Mouse (Mus musculus): Measurements from ENCODE around the gene Olfr504. TPM values are rescaled to one million over a fixed set of nuclear protein-coding genes. Genes with fewer than 3 reads are reported as not detected.
"Not testable (repeated sequence)": the region's sequence is repeated elsewhere in the genome, so short reads cannot be mapped to it uniquely, and the experiment has no call there.

Olfr504 gene
- not detected for total RNA-seq (2021)

DNA sequence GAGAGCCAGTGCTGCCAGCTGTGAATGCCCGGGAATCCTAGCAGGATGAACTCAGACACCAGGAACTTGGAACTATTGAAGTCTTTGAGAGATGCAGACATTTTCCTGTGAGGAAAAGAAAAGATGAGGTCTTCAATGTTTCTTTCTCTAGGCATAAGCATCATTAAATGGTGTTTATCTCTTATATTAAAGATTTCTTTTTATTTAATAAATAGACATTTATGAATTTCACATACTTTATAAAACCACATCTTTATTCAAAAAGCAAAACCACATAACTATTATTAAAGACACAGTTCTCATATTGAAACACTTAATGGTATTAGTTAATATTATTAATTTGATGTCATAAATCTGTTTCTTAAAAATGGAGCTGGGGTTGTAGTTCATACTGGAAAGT lies at the start of gene Olfr504:
Gene Olfr504 (minus strand): TSS at position 101 of the 400 bp plus-strand sequence.
- intact Hi-C loops (cut with DNase I): no loop called here
- DNase-seq (ENCODE audit: low spot score): no peak

DNA sequence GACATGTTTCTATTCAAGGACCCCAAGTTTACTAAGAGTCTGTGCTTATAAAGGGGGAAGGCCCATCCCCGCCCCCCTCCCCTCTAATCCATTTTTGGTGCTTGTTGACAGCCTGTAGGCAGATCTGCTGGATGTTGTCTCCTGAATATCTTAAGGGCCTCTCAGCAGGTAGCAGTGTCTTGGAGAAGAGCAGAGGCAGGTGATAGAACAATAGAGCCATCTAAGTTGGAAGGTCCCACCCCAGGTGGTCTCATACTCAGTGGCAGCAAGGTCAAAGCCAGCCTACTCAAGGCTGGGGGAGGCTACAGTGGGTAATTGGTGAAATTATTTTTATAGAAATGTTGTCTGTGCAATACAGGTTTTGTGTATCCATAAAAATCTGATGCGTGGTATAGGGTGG lies 48.5 kb upstream of the Olfr504 start:
- no peak for DNase-seq (ENCODE audit: low spot score)
- intact Hi-C loops (cut with DNase I): no loop called here

DNA sequence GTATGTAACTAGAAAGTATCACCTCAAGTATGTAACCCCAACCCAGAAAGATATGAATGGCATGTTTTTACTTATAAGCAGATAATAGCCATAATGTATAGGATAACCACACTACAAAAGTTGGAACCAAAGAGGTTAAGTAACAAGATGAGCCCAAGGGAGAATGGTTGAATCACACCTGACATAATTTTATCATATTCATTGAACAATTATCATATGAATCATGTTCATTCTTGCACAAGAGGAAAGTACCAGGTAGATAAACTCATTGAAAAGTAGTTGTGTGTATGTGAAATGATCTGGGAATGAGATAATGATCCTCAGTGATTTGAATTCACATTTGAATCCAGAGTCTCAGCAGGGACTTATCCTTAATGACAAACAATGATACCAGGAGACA lies 44.9 kb upstream of the Olfr504 start, which contains the start of gene Olfr506:
Gene Olfr506 (plus strand): TSS at position 301 of the 400 bp plus-strand sequence.
- intact Hi-C loops (cut with DNase I): no loop called here
- no peak for DNase-seq (ENCODE audit: low spot score)

GRCm38 (mm10) chr7:108601916-108602315 lies 36.3 kb upstream of the Olfr504 start:
- intact Hi-C loops (cut with DNase I); DNase-seq (ENCODE audit: low spot score): not testable (repeated sequence)

GRCm38 (mm10) chr7:108589797-108590196 lies 24.2 kb upstream of the Olfr504 start:
- intact Hi-C loops (cut with DNase I): no loop called here
- DNase-seq (ENCODE audit: low spot score): no peak

- intact Hi-C loops (cut with DNase I); DNase-seq (ENCODE audit: low spot score): not testable (repeated sequence)
Measured at GRCm38 (mm10) chr7:108544227-108544626, 21.4 kb downstream of the Olfr504 start, which contains the start of gene Olfr503. Olfr503 (plus strand) TSS chr7:108544527.

DNA sequence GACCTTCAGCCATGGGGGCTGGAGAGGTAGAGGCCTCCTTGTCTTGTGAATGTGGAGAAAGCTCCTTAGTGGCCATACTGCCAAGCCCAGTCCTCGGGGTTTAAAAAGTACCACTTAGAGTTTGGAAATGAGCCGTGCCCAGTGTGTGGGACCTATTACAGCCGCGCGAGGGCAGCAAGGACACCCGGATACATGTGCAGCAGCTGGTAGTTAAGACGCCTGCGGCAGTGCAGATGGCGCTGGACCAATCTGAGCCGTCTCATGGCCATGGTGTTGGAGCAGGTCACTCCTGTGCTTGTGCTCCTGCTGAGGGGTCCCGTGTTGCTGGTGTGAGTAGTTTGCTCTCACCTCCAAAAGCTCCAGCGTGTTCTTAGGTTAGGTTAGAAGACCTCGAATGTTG lies 23.2 kb downstream of the Olfr504 start:
- intact Hi-C loops (cut with DNase I): no loop called here
- DNase-seq (ENCODE audit: low spot score): no peak

DNA sequence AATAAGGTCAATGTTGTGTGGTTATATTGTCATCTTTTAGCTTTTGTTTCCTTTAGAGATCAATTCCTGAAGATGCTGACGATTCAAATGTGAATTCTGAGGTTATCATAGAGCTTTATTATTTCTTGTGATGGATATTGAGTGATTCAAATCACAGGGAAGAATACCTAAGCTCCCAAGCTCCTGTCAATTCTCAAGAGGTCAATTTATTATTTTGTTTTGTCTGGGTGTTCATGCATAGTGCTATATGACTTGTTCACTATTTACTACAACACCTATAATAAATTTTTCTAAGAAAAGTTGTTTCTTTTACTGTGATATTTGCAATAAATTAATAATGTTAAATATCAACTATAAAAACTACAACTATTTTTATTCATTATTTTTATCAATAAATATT lies 40.6 kb downstream of the Olfr504 start, which contains the start of gene Olfr502:
Gene Olfr502 (minus strand): TSS at position 101 of the 400 bp plus-strand sequence.
- intact Hi-C loops (cut with DNase I): no loop called here
- DNase-seq (ENCODE audit: low spot score): no peak

Other genes with a start within 250 kb of the Olfr504 start
- gene Olfr492, start 242.1 kb downstream of the Olfr504 start, total RNA-seq (2021): not detected
- not detected for gene Olfr493, start 218.8 kb downstream of the Olfr504 start, total RNA-seq (2021)
- gene Olfr494, start 200.5 kb downstream of the Olfr504 start, total RNA-seq (2021): not detected
- not detected for gene Olfr495, start 172.6 kb downstream of the Olfr504 start, total RNA-seq (2021)
- gene Olfr497, start 145.4 kb downstream of the Olfr504 start, total RNA-seq (2021): not detected
- gene Olfr498, start 100.5 kb downstream of the Olfr504 start, total RNA-seq (2021): not detected
- not detected for gene Olfr502, start 40.7 kb downstream of the Olfr504 start, total RNA-seq (2021)
- gene Olfr503, start 21.3 kb downstream of the Olfr504 start, total RNA-seq (2021): not detected
- not detected for gene Olfr506, start 45.0 kb upstream of the Olfr504 start, total RNA-seq (2021)
- gene Olfr507, start 56.0 kb upstream of the Olfr504 start, total RNA-seq (2021): not detected
- gene Olfr508, start 64.2 kb upstream of the Olfr504 start, total RNA-seq (2021): not detected
- gene Olfr509, start 86.1 kb upstream of the Olfr504 start, total RNA-seq (2021): not detected
- not detected for gene Olfr510, start 100.6 kb upstream of the Olfr504 start, total RNA-seq (2021)
- not detected for gene Olfr512, start 147.5 kb upstream of the Olfr504 start, total RNA-seq (2021)
- not detected for gene Olfr513, start 185.2 kb upstream of the Olfr504 start, total RNA-seq (2021)

Measured in heart, postnatal 25 days (tissue).